Mouse (Mus musculus): ENCODE results near the gene Erg. TPM values are rescaled to one million over a fixed set of nuclear protein-coding genes. Genes with fewer than 3 reads are reported as not detected.

Gene Erg
- total RNA-seq, 2 experiments from 2014 or later, result 32.1 to 48.3 TPM

GRCm38 (mm10) chr16:95361950-95362349 lies 224.4 kb downstream of the Erg start:
- no peak for ATAC-seq (replicated peaks; ENCODE audit: poor library complexity, severe bottlenecking)

GRCm38 (mm10) chr16:95360940-95361489 lies 225.4 kb downstream of the Erg start:
- no peak for ATAC-seq (replicated peaks; ENCODE audit: poor library complexity, severe bottlenecking)

- peak; percentile 37 for ATAC-seq (replicated peaks; ENCODE audit: poor library complexity, severe bottlenecking)
These were observed 226.1 kb downstream of the Erg start for GRCm38 (mm10) chr16:95360214-95360850.

- no peak for ATAC-seq (replicated peaks; ENCODE audit: poor library complexity, severe bottlenecking)
These were observed 229.1 kb downstream of the Erg start for GRCm38 (mm10) chr16:95356962-95357955.

- no peak for ATAC-seq (replicated peaks; ENCODE audit: poor library complexity, severe bottlenecking)
These were observed 232.6 kb downstream of the Erg start for GRCm38 (mm10) chr16:95353838-95354237.

- ATAC-seq (replicated peaks; ENCODE audit: poor library complexity, severe bottlenecking), result no peak
These were observed 234.1 kb downstream of the Erg start for GRCm38 (mm10) chr16:95352266-95352665.

GRCm38 (mm10) chr16:95350499-95350898 lies 235.9 kb downstream of the Erg start:
- peak; percentile 36 for ATAC-seq (replicated peaks; ENCODE audit: poor library complexity, severe bottlenecking)

GRCm38 (mm10) chr16:95349745-95350144 lies 236.6 kb downstream of the Erg start:
- peak; percentile 86 for ATAC-seq (replicated peaks; ENCODE audit: poor library complexity, severe bottlenecking)

- 0 out of 2 replicates have a peak, but pooled peaks have one; percentile 0 for ATAC-seq (replicated peaks; ENCODE audit: poor library complexity, severe bottlenecking)
These were observed 237.0 kb downstream of the Erg start for GRCm38 (mm10) chr16:95349344-95349743.

- ATAC-seq (replicated peaks; ENCODE audit: poor library complexity, severe bottlenecking), result peak; percentile 54
These were observed 237.8 kb downstream of the Erg start for GRCm38 (mm10) chr16:95348555-95348954.

GRCm38 (mm10) chr16:95347202-95347601 lies 239.2 kb downstream of the Erg start:
- ATAC-seq (replicated peaks; ENCODE audit: poor library complexity, severe bottlenecking), result no peak

- no peak for ATAC-seq (replicated peaks; ENCODE audit: poor library complexity, severe bottlenecking)
These were observed 240.5 kb downstream of the Erg start for GRCm38 (mm10) chr16:95345882-95346281.

GRCm38 (mm10) chr16:95344961-95345360 lies 241.4 kb downstream of the Erg start:
- no peak for ATAC-seq (replicated peaks; ENCODE audit: poor library complexity, severe bottlenecking)

- ATAC-seq (replicated peaks; ENCODE audit: poor library complexity, severe bottlenecking), result peak; percentile 52
These were observed 244.4 kb downstream of the Erg start for GRCm38 (mm10) chr16:95342030-95342429.

GRCm38 (mm10) chr16:95340885-95341791 lies 245.3 kb downstream of the Erg start:
- ATAC-seq (replicated peaks; ENCODE audit: poor library complexity, severe bottlenecking), result peak; percentile 86

GRCm38 (mm10) chr16:95332159-95332558 lies 254.2 kb downstream of the Erg start:
- no peak for ATAC-seq (replicated peaks; ENCODE audit: poor library complexity, severe bottlenecking)

GRCm38 (mm10) chr16:95321945-95322625 lies 264.3 kb downstream of the Erg start:
- no peak for ATAC-seq (replicated peaks; ENCODE audit: poor library complexity, severe bottlenecking)

Data from granulocyte monocyte progenitor cell, adult 5-6 weeks (primary cell).